Mouse (Mus musculus): ENCODE measurements around the gene Kcnk13. TPM values are rescaled to one million over a fixed set of nuclear protein-coding genes. Genes with fewer than 3 reads are reported as not detected.
A peak's percentile ranks its signal among the peaks of the same experiment; 100 is the strongest.

Gene Kcnk13
- polyA plus RNA-seq, 1 experiment from 2014 or later: 0.23 TPM

DNA sequence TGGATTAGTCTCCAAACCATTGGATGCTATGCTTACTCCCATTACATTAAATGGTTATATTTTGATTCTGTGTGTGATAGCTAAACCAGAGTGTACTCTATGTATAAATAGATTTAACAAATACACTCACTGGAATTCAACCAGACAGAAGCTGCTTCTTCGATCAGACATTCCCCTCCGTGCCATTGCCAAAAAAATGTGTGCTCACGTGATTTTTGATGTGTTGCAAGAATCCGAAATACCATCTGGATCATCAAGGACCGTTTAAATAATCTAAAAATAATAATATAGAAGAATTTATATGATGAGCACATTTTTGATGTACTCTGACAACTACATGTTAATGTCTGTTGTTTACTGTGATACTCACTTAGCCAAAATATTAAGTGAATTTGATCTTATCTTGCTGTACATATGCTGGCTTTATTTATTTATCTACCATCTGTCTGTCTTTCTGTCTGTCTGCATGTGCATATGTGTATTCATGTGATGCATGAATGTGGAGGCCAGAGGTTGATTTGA is 74.5 kb downstream of the Kcnk13 start:
- peak; percentile 5 for DNase-seq (ENCODE audit: low spot score)
- H3K9me3 ChIP-seq: no peaks in the 10 kb centered on the region
- H3K27me3 ChIP-seq (ENCODE audit: insufficient read depth, poor library complexity, severe bottlenecking): no peaks in the 10 kb centered on the region
- no peak overlapping the region for H3K27ac ChIP-seq
- no peak overlapping the region for H3K4me3 ChIP-seq
- no peaks in the 10 kb centered on the region for H3K36me3 ChIP-seq
- WGBS: 86% methylated on average over 5 of the region's 5 CpGs
- no peaks in the 10 kb centered on the region for H3K4me1 ChIP-seq

DNA sequence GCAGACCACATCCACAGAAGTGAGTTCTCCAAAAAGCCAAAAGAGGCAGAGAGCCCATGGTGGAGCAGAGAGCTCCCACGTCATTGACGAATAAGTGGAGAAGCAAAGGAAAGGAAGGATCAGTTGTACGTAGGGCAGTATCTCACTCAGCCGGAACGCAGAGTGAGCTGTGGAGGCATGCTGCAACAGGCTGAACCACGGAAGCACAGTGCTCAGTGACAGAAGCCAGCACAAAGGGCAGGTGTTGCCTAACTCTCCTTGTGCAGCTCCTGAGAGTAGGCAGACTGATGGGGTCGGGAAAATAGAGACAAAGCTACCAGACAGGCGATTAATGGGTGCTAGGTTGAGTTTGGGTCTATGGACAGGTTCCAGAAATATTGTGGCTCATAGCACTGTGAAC is 77.8 kb downstream of the Kcnk13 start:
- DNase-seq (ENCODE audit: low spot score): peak; percentile 48
- Histone ChIP-seq H3K4me1 (no peaks in the 10 kb centered on the region), H3K36me3 (no peaks in the 10 kb centered on the region), H3K27me3 (ENCODE audit: insufficient read depth, poor library complexity, severe bottlenecking) (no peaks in the 10 kb centered on the region), H3K4me3 (no peak overlapping the region), H3K27ac (no peak overlapping the region), H3K9me3 (no peaks in the 10 kb centered on the region)
- WGBS: 64% methylated on average over 8 of the region's 8 CpGs

DNA sequence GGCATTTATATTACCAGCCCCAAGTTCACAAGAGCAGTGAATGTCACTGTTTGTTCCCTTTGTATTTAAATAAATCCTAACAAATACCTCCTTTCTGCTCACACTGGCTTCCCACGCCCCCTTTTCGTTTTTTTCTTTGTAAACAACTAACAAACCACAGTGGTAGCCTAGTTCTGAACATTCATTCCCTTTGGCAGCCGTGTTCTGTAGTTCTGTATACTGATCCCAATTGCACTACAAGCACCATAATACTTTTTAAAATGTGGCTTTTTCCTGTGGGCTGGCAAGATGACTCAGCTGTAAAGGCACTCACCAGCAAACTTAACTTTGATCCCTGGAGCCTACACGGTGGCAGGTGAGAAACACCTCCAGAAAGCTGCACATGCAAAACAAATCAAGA is 80.4 kb downstream of the Kcnk13 start:
- Histone ChIP-seq H3K4me1 (no peaks in the 10 kb centered on the region), H3K36me3 (no peaks in the 10 kb centered on the region), H3K27ac (no peak overlapping the region), H3K9me3 (no peaks in the 10 kb centered on the region), H3K27me3 (ENCODE audit: insufficient read depth, poor library complexity, severe bottlenecking) (no peaks in the 10 kb centered on the region), H3K4me3 (no peak overlapping the region)
- peak; percentile 17 for DNase-seq (ENCODE audit: low spot score)
- 72% methylated on average over 4 of the region's 4 CpGs for WGBS

DNA sequence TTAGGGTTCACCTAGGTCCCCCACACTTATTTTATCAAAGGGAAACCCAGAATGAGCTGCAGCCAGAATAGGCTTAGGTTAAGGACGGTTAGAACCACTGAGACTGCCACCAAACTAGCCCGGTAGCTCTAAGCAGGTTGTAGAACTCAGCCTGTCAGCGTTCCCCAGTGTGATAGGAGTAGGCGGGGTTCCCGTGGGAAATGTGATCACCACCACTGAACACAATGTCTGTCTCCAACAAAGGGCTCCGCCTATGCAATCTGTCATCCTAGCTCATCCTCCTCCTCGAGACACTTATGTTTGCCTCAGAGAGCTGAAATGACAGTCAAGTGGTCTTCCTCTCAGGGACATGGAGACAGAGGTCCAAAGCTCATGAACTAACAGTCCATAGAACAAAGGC is 86.3 kb downstream of the Kcnk13 start:
- DNase-seq (ENCODE audit: low spot score): no peak
- Histone ChIP-seq H3K36me3 (no peaks in the 10 kb centered on the region), H3K9me3 (no peaks in the 10 kb centered on the region), H3K4me3 (no peak overlapping the region), H3K27ac (no peak overlapping the region), H3K4me1 (no peaks in the 10 kb centered on the region), H3K27me3 (ENCODE audit: insufficient read depth, poor library complexity, severe bottlenecking) (no peaks in the 10 kb centered on the region)
- WGBS: 52% methylated on average over 7 of the region's 7 CpGs

DNA sequence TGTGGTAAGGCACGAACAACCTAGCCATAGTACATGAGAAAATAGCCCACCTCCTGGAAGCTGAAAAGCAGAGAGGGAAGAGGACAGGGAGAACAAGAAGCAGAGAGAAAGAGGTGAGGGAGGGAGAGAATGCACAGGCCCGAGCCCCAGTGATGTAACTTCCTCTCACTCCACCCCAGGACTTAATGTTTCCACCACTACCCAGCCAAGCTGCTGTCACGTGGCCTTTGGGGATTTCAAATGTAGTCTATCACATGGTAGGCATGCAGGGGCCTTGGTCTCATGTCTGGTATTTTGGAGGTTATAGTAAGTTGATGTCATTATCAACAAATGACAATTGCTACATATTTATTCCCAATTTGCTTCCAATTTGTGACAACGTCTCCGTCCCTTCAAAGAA is 89.3 kb downstream of the Kcnk13 start:
- WGBS: 74% methylated on average over 5 of the region's 5 CpGs
- no peaks in the 10 kb centered on the region for H3K9me3 ChIP-seq
- no peak overlapping the region for H3K27ac ChIP-seq
- H3K36me3 ChIP-seq: no peaks in the 10 kb centered on the region
- H3K4me3 ChIP-seq: no peak overlapping the region
- DNase-seq (ENCODE audit: low spot score): no peak
- H3K27me3 ChIP-seq (ENCODE audit: insufficient read depth, poor library complexity, severe bottlenecking): no peaks in the 10 kb centered on the region
- H3K4me1 ChIP-seq: no peaks in the 10 kb centered on the region

DNA sequence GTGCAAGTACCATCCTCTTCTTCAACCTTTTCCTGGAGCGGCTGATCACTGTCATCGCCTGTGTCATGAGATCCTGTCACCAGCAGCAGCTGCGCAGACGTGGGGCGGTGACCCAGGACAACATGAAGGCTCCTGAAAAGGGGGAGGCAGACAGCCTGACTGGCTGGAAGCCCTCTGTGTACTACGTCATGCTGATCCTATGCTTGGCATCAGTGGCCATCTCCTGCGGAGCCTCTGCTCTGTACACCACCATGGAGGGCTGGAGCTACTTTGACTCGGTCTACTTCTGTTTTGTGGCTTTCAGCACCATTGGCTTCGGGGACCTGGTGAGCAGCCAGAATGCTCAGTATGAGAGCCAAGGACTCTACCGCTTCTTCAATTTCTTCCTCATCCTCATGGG is 96.8 kb downstream of the Kcnk13 start:
- Histone ChIP-seq H3K4me3 (no peak overlapping the region), H3K4me1 (no peaks in the 10 kb centered on the region), H3K9me3 (no peaks in the 10 kb centered on the region), H3K27ac (no peak overlapping the region), H3K36me3 (no peaks in the 10 kb centered on the region), H3K27me3 (ENCODE audit: insufficient read depth, poor library complexity, severe bottlenecking) (no peaks in the 10 kb centered on the region)
- 86% methylated on average over 10 of the region's 10 CpGs for WGBS
- no peak for DNase-seq (ENCODE audit: low spot score)

DNA sequence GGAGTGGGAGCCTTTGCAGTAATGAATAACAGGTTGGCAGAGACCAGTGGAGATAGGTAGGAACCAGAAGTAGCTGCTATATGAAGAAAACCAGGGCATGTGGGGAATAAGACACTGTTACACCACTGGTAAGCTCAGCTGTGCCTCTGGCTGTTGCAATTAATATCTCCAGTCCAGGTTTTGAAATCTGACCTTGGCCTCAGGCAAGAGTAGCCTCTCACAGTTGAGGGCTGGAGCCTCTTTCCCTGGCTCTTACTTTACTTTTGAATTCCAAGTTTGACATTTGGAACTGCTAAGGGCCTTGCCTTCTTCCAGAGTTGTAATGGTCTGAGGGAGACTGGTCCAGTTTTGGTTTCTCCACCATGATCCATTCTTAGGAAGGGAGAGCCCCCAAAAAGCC is 97.5 kb downstream of the Kcnk13 start:
- Histone ChIP-seq H3K36me3 (no peaks in the 10 kb centered on the region), H3K4me3 (no peak overlapping the region), H3K9me3 (no peaks in the 10 kb centered on the region), H3K27me3 (ENCODE audit: insufficient read depth, poor library complexity, severe bottlenecking) (no peaks in the 10 kb centered on the region), H3K4me1 (no peaks in the 10 kb centered on the region), H3K27ac (no peak overlapping the region)
- DNase-seq (ENCODE audit: low spot score): no peak

DNA sequence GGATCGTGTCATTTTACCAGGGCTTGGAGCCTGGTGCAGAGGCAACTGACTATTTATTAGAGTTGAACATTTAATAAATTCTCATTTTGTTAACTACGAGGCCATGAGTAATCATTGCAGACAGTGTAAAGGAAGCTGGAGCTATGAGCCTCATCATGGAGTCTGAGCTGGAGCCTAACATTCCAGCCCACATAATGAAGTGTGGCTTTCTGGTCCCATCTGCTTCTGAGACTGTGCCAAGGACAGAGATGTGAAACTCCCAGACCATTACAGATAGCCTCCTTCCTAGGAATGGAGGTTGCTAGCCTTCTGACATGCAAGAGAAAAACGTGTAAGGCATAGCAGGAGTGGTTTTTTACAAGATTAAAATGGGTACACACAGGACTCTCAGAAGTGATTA is 98.3 kb downstream of the Kcnk13 start:
- Histone ChIP-seq H3K27ac (no peak overlapping the region), H3K4me3 (no peak overlapping the region), H3K4me1 (no peaks in the 10 kb centered on the region), H3K36me3 (no peaks in the 10 kb centered on the region), H3K9me3 (no peaks in the 10 kb centered on the region), H3K27me3 (ENCODE audit: insufficient read depth, poor library complexity, severe bottlenecking) (no peaks in the 10 kb centered on the region)
- no peak for DNase-seq (ENCODE audit: low spot score)
- 67% methylated on average over 3 of the region's 3 CpGs for WGBS

DNA sequence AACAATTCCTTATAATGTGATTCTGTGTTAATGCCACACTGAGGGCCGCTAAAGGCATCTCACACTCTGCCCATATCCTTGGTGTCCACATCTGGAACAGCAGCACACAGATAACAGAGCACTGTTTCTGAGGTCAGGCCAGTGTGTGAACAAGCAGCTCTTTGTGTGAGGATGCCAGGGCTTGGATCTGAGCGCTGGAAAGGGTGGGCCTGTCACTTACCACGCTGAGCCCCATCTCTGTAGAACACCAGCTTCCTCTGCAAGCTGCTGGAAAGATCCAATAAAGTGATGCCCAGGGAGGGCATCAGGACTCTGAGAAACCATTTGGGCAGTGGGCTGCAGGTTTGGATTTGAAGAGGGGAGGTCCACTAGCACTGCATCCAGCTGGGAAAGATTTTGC is 100.8 kb downstream of the Kcnk13 start:
- no peaks in the 10 kb centered on the region for H3K9me3 ChIP-seq
- H3K4me1 ChIP-seq: no peaks in the 10 kb centered on the region
- H3K36me3 ChIP-seq: no peaks in the 10 kb centered on the region
- no peak overlapping the region for H3K27ac ChIP-seq
- H3K4me3 ChIP-seq: no peak overlapping the region
- WGBS: 68% methylated on average over 3 of the region's 3 CpGs
- no peak for DNase-seq (ENCODE audit: low spot score)
- no peaks in the 10 kb centered on the region for H3K27me3 ChIP-seq (ENCODE audit: insufficient read depth, poor library complexity, severe bottlenecking)

DNA sequence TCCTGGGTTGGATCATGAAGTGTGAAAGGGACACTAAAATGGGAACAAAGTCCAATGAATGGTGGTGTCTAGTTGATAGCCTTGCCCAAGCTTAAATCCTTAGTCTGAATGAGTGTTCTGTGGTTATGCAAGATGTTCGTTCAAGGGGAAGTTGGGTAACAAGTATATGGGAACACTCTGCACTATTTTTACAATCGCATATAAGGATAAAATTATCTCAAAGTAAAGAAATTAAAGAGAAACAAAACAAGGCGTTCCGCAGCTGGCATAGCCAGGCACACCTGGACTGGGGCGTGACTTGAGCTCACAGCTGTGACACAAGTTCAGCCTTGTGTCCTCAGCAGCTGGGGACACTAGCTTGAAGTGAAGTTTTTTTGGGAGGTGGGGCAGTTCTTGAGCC is 103.2 kb downstream of the Kcnk13 start:
- Histone ChIP-seq H3K27me3 (ENCODE audit: insufficient read depth, poor library complexity, severe bottlenecking) (no peaks in the 10 kb centered on the region), H3K4me1 (no peaks in the 10 kb centered on the region), H3K9me3 (no peaks in the 10 kb centered on the region), H3K27ac (no peak overlapping the region), H3K36me3 (no peaks in the 10 kb centered on the region), H3K4me3 (no peak overlapping the region)
- DNase-seq (ENCODE audit: low spot score): no peak
- WGBS: 87% methylated on average over 5 of the region's 5 CpGs

DNA sequence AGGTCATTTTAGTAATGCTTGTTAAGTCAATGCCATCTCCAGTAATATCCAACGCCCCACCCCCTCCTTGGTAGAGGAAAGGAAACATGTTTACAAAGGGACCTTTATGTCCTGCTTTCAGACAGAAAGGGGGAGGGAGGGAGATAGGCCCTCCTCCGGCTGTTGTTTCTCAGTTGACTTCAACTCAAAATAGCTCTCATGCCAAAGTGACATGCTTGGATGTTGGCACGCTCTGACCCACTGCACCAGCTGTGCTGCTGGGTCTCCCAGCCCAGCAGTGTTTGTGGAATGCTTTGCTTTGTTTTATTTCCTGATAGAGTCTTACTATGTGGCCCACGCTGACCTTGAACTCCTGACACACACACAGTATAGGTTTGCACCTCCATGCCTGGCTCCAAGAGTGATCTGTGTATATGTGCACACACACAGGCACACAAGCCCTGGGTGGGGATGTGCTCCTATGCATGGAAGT is 108.9 kb downstream of the Kcnk13 start:
- Histone ChIP-seq H3K27ac (no peak overlapping the region), H3K9me3 (no peaks in the 10 kb centered on the region), H3K27me3 (ENCODE audit: insufficient read depth, poor library complexity, severe bottlenecking) (no peaks in the 10 kb centered on the region), H3K4me1 (no peaks in the 10 kb centered on the region), H3K4me3 (no peak overlapping the region), H3K36me3 (no peaks in the 10 kb centered on the region)
- 51% methylated on average over 4 of the region's 4 CpGs for WGBS
- DNase-seq (ENCODE audit: low spot score): no peak

DNA sequence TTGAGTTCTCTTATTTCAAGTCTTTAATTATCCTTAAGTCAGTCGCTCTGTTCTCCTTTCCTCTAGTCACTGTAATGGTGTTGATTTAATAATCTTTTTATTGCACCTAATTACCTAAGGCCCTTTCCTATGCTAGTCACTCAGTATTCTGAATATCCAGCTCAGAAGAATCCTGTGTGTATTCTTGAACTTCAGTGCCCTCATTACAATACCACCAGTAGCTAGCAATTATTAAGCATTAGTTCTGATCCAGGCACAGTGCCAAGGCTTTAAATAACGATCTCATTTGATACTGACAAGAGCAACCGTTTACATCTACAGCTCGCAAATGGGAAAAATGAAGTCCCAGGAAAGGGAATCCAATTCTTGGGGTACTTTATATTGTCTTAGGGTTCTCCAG is 111.4 kb downstream of the Kcnk13 start:
- H3K36me3 ChIP-seq: no peaks in the 10 kb centered on the region
- 87% methylated on average over 4 of the region's 4 CpGs for WGBS
- no peaks in the 10 kb centered on the region for H3K4me1 ChIP-seq
- H3K4me3 ChIP-seq: no peak overlapping the region
- H3K27ac ChIP-seq: no peak overlapping the region
- no peaks in the 10 kb centered on the region for H3K9me3 ChIP-seq
- no peaks in the 10 kb centered on the region for H3K27me3 ChIP-seq (ENCODE audit: insufficient read depth, poor library complexity, severe bottlenecking)
- DNase-seq (ENCODE audit: low spot score): no peak

DNA sequence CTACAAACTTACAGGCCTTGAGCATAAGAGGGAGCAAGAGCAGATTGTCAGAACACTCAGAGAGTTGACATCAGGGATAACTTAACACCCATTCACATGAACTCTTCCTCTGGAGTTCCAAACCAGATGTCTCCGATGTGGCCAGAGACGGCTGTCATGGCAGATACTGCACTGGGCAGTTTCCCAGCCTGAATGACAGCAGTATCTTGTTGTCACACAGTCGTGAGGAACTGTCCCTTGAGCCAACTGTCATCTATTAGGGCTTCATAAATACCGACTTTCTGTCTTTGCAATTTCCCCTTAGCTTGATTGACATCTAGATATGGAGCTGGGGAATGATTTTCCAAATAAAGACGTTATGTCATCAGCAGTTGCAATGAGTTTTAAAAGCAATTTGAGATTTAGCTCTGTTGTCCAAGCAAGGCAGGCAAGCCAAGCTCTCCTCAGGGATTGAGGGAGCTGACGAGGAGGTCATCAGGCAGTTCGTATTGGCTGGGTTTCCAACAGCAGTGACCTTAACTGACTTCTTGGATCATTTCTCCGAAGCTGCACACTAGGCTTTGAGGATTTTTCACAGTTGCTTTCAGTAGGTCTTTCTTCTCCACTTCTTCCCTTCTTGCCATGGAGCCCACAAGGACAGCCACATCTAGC is 115.5 kb downstream of the Kcnk13 start:
- WGBS: 71% methylated on average over 8 of the region's 8 CpGs
- H3K36me3 ChIP-seq: no peaks in the 10 kb centered on the region
- no peak overlapping the region for H3K27ac ChIP-seq
- no peaks in the 10 kb centered on the region for H3K9me3 ChIP-seq
- peaks cover 10% of the 10 kb centered on the region; the same call in 1 of the 2 replicates for H3K4me1 ChIP-seq
- H3K4me3 ChIP-seq: no peak overlapping the region
- no peaks in the 10 kb centered on the region for H3K27me3 ChIP-seq (ENCODE audit: insufficient read depth, poor library complexity, severe bottlenecking)
- no peak for DNase-seq (ENCODE audit: low spot score)

DNA sequence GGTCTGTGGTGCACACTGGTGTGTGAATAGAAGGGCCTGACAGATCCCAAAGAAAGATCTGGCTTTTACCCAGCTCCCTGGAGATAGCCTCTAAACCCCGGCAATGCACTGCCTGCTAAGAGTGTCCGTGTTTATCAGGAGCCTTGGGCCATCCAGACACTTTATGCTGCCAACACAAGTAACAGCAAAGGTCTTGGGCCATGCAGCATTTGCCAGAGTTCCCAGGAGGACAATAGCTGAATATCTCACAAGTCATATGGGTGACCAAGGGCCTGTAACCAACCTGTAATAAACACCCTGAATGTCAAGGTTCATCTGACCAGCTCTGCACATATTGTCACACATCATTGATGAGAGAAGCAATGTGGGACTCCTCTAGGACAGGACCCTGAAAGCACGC is 123.7 kb downstream of the Kcnk13 start:
- WGBS: 78% methylated on average over 3 of the region's 3 CpGs

More for the DNA sequence above, 123.7 kb downstream of the Kcnk13 start:
- Histone ChIP-seq H3K4me3 (no peak overlapping the region), H3K27ac (no peak overlapping the region), H3K4me1 (peaks cover 11% of the 10 kb centered on the region; the same call in 1 of the 2 replicates), H3K9me3 (no peaks in the 10 kb centered on the region), H3K36me3 (no peaks in the 10 kb centered on the region), H3K27me3 (ENCODE audit: insufficient read depth, poor library complexity, severe bottlenecking) (peaks cover 5% of the 10 kb centered on the region; the same call in 1 of the 2 replicates)
- DNase-seq (ENCODE audit: low spot score): no peak

Measured in heart, embryonic 10.5 days (tissue).